Mouse (Mus musculus): ENCODE measurements around the gene Tmcc1. TPM values are rescaled to one million over a fixed set of nuclear protein-coding genes. Genes with fewer than 3 reads are reported as not detected.

Tmcc1 gene
- polyA plus RNA-seq, 1 experiment from 2014 or later = 11.8 TPM

DNA sequence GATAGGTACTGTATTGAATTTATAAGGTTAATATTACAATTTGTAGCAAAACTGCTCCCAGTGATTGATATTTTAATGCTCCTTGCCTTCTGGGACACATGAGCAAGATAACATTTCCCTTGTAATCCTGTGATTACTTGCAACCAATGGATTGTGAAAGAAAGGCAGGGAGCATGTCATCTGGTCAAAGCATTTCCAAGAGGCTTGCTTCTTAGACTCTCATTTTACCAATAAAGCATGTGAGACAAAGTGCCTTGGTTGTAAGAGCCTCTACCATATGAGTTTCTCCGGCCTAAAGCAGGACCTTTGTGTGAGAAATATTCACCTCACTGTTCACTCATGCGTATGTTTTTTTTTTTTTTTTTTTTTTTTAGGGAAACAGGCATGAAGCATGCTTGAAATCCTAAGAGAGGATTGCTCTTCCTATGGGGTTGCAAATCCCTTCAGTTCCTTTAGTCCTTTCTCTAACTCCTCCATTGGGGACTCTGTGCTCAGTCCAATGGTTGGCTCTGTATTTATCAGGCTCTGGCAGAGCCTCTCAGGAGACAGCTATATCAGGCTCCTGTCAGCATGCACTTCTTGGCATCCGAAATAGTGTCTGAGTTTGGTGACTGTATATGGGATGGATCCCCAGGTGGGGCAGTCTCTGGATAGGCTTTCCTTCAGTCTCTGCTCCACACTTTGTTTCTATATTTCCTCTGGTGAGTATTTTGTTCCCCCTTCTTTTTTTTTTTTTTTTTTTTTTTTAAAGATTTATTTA lies 134.6 kb downstream of the Tmcc1 start:
- Histone ChIP-seq H3K27me3 (replicated peaks; ENCODE audit: control insufficient read depth, insufficient read depth, low read length) (no peaks in the 10 kb centered on the region), H3K4me3 (ENCODE audit: low read depth, low read length) (no peak overlapping the region), H3K4me2 (ENCODE audit: low read length) (no peak overlapping the region), H3K4me1 (replicated peaks; ENCODE audit: control insufficient read depth, insufficient read depth, low read length) (no peaks in the 10 kb centered on the region), H3K27ac (ENCODE audit: low read depth) (no peak overlapping the region), H3K9me3 (ENCODE audit: control insufficient read depth, low read length) (no peaks in the 10 kb centered on the region), H3K36me3 (ENCODE audit: control insufficient read depth, insufficient read depth, low read length) (no peaks in the 10 kb centered on the region), H3K9ac (ENCODE audit: low read length) (no peak overlapping the region)
- no peak for DNase-seq (ENCODE audit: low spot score)
- 83% methylated on average over 3 of the region's 3 CpGs for WGBS
- no peak for ATAC-seq (replicated peaks; ENCODE audit: low FRiP score, low TSS enrichment, low read depth)

DNA sequence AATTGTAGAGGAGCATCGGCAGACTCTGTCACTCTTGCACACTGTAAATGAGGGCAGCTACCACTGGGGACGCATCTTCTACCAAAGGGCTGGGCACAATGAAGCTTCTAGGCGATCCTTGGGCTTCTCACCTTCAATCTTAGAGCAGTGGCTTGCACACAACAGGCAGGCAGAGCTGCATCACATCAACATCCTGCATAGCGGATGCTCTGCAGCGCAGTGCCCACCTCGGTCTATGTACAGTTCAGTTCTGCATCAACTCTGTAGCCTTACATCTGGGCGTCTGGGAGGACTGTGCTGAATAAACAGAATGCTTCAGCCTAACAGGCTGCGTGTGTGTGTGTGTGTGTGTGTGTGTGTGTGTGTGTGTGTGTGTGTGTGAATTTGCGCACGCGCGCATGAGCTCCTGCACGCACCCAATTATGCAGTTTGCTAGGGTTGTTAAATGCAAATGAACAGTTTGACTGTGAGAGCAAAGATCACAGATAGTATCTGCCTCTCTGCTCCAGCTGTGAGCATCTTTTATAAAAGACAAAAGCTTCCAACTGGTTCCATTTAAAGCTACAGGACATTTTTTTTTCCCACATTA lies 136.5 kb downstream of the Tmcc1 start:
- Histone ChIP-seq H3K27ac (ENCODE audit: low read depth) (no peak overlapping the region), H3K27me3 (replicated peaks; ENCODE audit: control insufficient read depth, insufficient read depth, low read length) (no peaks in the 10 kb centered on the region), H3K4me3 (ENCODE audit: low read depth, low read length) (no peak overlapping the region), H3K9me3 (ENCODE audit: control insufficient read depth, low read length) (no peaks in the 10 kb centered on the region), H3K4me1 (replicated peaks; ENCODE audit: control insufficient read depth, insufficient read depth, low read length) (no peaks in the 10 kb centered on the region), H3K4me2 (ENCODE audit: low read length) (no peak overlapping the region), H3K9ac (ENCODE audit: low read length) (no peak overlapping the region), H3K36me3 (ENCODE audit: control insufficient read depth, insufficient read depth, low read length) (no peaks in the 10 kb centered on the region)
- no peak for DNase-seq (ENCODE audit: low spot score)
- WGBS = 23% methylated on average over 13 of the region's 13 CpGs
- no peak for ATAC-seq (replicated peaks; ENCODE audit: low FRiP score, low TSS enrichment, low read depth)

DNA sequence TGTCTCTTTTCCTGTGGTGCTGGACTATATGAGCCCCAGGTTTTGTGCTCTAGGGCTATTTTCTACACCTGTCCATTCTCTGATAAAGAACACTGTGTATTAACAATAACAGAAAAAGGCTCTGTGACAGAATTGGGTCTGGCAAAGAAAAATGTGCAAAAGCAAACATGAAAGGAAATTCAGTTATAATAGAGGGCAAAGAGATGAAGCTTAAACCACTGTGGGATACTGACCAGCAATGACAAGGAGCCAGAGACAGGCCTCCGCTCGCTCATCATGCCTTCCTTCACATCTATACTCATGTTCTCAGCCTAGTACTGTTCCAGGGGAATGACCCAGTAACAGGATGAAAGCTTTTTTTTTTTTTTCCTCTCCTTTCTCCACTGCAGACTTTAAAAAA lies 137.5 kb downstream of the Tmcc1 start:
- 90% methylated on average over 2 of the region's 2 CpGs for WGBS
- no peak overlapping the region for H3K9ac ChIP-seq (ENCODE audit: low read length)
- no peak overlapping the region for H3K4me2 ChIP-seq (ENCODE audit: low read length)
- no peaks in the 10 kb centered on the region for H3K36me3 ChIP-seq (ENCODE audit: control insufficient read depth, insufficient read depth, low read length)
- no peaks in the 10 kb centered on the region for H3K27me3 ChIP-seq (replicated peaks; ENCODE audit: control insufficient read depth, insufficient read depth, low read length)
- H3K9me3 ChIP-seq (ENCODE audit: control insufficient read depth, low read length) = no peaks in the 10 kb centered on the region
- no peak overlapping the region for H3K4me3 ChIP-seq (ENCODE audit: low read depth, low read length)
- H3K27ac ChIP-seq (ENCODE audit: low read depth) = no peak overlapping the region
- DNase-seq (ENCODE audit: low spot score) (no peak), ATAC-seq (replicated peaks; ENCODE audit: low FRiP score, low TSS enrichment, low read depth) (no peak)
- no peaks in the 10 kb centered on the region for H3K4me1 ChIP-seq (replicated peaks; ENCODE audit: control insufficient read depth, insufficient read depth, low read length)

DNA sequence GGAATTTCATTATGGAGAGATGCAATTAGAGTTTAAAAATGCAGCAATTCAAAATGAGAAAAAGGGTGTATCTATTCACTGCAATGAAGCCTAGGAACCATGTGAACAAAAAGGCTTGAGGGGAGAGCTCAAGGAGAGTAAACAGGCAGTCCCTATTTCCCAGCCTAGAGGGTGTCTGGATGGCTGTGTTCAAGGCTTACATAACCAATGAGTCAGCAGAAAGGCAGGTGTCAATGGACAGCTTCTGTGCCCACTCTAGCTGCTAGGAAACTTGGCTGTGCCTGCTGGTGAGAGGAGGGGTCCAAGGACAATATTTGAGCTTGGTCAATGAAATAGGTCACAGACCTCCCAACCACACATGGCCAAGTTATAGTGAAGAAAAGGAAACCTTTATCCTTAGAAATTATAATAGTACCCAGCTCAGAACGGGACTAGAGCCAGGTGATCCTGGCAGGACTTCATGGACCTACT lies 138.2 kb downstream of the Tmcc1 start:
- Histone ChIP-seq H3K36me3 (ENCODE audit: control insufficient read depth, insufficient read depth, low read length) (no peaks in the 10 kb centered on the region), H3K9ac (ENCODE audit: low read length) (no peak overlapping the region), H3K4me2 (ENCODE audit: low read length) (no peak overlapping the region), H3K27me3 (replicated peaks; ENCODE audit: control insufficient read depth, insufficient read depth, low read length) (no peaks in the 10 kb centered on the region), H3K4me1 (replicated peaks; ENCODE audit: control insufficient read depth, insufficient read depth, low read length) (no peaks in the 10 kb centered on the region), H3K27ac (ENCODE audit: low read depth) (no peak overlapping the region), H3K9me3 (ENCODE audit: control insufficient read depth, low read length) (no peaks in the 10 kb centered on the region), H3K4me3 (ENCODE audit: low read depth, low read length) (no peak overlapping the region)
- no peak for DNase-seq (ENCODE audit: low spot score)
- no peak for ATAC-seq (replicated peaks; ENCODE audit: low FRiP score, low TSS enrichment, low read depth)
- WGBS = 93% methylated on average over 1 of the region's 1 CpGs

DNA sequence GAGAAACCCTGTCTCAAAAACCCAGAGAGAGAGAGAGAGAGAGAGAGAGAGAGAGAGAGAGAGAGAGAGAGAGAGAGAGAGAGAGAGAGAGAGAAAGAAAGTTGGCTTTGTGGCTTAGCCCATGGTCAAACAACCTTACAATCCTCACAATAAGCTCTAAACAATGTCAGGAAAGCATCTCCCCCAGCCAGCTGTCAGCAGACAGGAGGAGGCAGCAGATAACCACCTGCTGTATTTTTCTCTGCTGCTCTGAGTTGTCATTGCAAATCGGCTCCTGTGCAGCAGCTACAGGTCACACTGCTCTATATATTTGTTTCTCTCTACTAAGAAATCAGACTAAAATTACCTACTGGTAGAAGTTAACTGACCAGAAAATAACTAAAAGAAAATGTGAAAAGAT lies 145.4 kb downstream of the Tmcc1 start:
- DNase-seq (ENCODE audit: low spot score) = no peak
- WGBS = 63% methylated on average over 1 of the region's 1 CpGs

DNA sequence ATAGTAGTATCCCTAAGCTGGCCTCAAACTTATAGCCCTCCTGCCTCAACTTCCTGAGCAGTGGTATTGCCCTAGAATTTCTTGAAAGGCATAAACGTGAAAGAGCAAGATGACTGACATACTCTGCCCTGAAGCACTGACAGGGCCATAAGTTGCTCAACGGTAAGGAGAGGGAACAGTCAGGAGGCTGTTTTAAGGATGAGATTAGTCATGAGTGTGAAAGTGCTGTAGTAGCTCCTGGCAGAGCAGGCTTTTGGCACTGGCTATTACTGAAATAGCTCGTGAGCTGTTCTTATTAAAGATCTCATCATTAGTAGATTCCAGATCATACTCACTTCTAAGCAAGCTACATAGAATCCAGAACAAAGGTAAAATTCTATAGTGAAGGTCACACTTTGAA lies 145.9 kb downstream of the Tmcc1 start:
- Histone ChIP-seq H3K4me3 (ENCODE audit: low read depth, low read length) (no peak overlapping the region), H3K4me2 (ENCODE audit: low read length) (no peak overlapping the region), H3K9me3 (ENCODE audit: control insufficient read depth, low read length) (0 out of 2 replicates have a peak, but pooled peaks cover 4% of the 10 kb centered on the region), H3K36me3 (ENCODE audit: control insufficient read depth, insufficient read depth, low read length) (peaks cover 8% of the 10 kb centered on the region; the same call in 1 of the 2 replicates), H3K9ac (ENCODE audit: low read length) (no peak overlapping the region), H3K27ac (ENCODE audit: low read depth) (no peak overlapping the region), H3K4me1 (replicated peaks; ENCODE audit: control insufficient read depth, insufficient read depth, low read length) (no peaks in the 10 kb centered on the region), H3K27me3 (replicated peaks; ENCODE audit: control insufficient read depth, insufficient read depth, low read length) (no peaks in the 10 kb centered on the region)
- no peak for ATAC-seq (replicated peaks; ENCODE audit: low FRiP score, low TSS enrichment, low read depth)
- 81% methylated on average over 3 of the region's 3 CpGs for WGBS
- no peak for DNase-seq (ENCODE audit: low spot score)

More for the DNA sequence above, 145.4 kb downstream of the Tmcc1 start:
- Histone ChIP-seq H3K4me3 (ENCODE audit: low read depth, low read length) (no peak overlapping the region), H3K36me3 (ENCODE audit: control insufficient read depth, insufficient read depth, low read length) (peaks cover 7% of the 10 kb centered on the region; the same call in 1 of the 2 replicates), H3K9ac (ENCODE audit: low read length) (no peak overlapping the region), H3K4me2 (ENCODE audit: low read length) (no peak overlapping the region), H3K27ac (ENCODE audit: low read depth) (no peak overlapping the region), H3K4me1 (replicated peaks; ENCODE audit: control insufficient read depth, insufficient read depth, low read length) (no peaks in the 10 kb centered on the region), H3K9me3 (ENCODE audit: control insufficient read depth, low read length) (0 out of 2 replicates have a peak, but pooled peaks cover under 1% of the 10 kb centered on the region), H3K27me3 (replicated peaks; ENCODE audit: control insufficient read depth, insufficient read depth, low read length) (no peaks in the 10 kb centered on the region)
- no peak for ATAC-seq (replicated peaks; ENCODE audit: low FRiP score, low TSS enrichment, low read depth)

DNA sequence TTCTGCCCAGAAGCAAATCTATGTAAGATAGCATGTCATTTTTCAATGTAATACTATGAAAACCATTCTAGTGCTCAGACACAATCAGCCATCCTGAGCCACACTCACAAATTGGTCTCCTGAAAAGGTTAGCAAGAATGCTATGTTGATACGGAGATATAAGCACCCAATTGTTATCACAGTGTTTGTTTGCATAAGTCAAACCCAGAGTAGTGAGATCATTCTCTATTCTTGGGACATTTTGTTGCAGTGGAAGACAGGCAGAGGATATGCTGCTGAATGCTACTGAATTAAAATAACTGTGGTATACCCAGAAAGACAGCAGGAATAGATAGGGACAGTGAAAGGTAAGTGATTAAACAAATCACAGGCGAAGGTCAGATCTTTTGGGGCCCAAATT lies 149.2 kb downstream of the Tmcc1 start:
- H3K27ac ChIP-seq (ENCODE audit: low read depth) = no peak overlapping the region

DNA sequence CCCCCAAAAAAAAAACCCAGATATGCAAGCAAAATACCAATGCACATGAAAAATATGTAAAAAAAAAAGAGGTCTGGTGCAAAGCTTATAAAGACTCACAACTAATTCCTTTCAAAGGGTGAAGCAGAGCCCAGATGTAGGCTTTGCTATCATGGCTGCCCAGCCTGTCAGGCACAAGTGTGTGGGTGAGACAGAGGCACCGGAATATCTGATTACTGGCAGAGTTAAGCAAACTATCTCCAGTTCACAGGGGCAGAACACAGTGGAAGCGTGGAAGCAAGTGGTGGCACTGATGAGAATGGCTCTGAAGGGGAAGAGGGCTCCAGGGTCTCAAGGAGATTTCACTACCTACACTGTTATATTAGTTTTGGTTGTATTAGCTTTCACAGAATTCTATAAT lies 155.1 kb downstream of the Tmcc1 start:
- 90% methylated on average over 2 of the region's 2 CpGs for WGBS
- Histone ChIP-seq H3K9me3 (ENCODE audit: control insufficient read depth, low read length) (0 out of 2 replicates have a peak, but pooled peaks cover 4% of the 10 kb centered on the region), H3K9ac (ENCODE audit: low read length) (no peak overlapping the region), H3K4me1 (replicated peaks; ENCODE audit: control insufficient read depth, insufficient read depth, low read length) (no peaks in the 10 kb centered on the region), H3K36me3 (ENCODE audit: control insufficient read depth, insufficient read depth, low read length) (peaks cover 9% of the 10 kb centered on the region; the same call in 1 of the 2 replicates), H3K4me3 (ENCODE audit: low read depth, low read length) (no peak overlapping the region), H3K4me2 (ENCODE audit: low read length) (no peak overlapping the region), H3K27ac (ENCODE audit: low read depth) (no peak overlapping the region), H3K27me3 (replicated peaks; ENCODE audit: control insufficient read depth, insufficient read depth, low read length) (no peaks in the 10 kb centered on the region)
- DNase-seq (ENCODE audit: low spot score) = no peak
- ATAC-seq (replicated peaks; ENCODE audit: low FRiP score, low TSS enrichment, low read depth) = no peak

More for the DNA sequence above, 149.2 kb downstream of the Tmcc1 start:
- 64% methylated on average over 2 of the region's 2 CpGs for whole genome bisulfite sequencing
- Histone ChIP-seq H3K9me3 (ENCODE audit: control insufficient read depth, low read length) (0 out of 2 replicates have a peak, but pooled peaks cover 4% of the 10 kb centered on the region), H3K27me3 (replicated peaks; ENCODE audit: control insufficient read depth, insufficient read depth, low read length) (no peaks in the 10 kb centered on the region), H3K36me3 (ENCODE audit: control insufficient read depth, insufficient read depth, low read length) (peaks cover 13% of the 10 kb centered on the region; the same call in 1 of the 2 replicates), H3K4me3 (ENCODE audit: low read depth, low read length) (no peak overlapping the region), H3K9ac (ENCODE audit: low read length) (no peak overlapping the region), H3K4me1 (replicated peaks; ENCODE audit: control insufficient read depth, insufficient read depth, low read length) (no peaks in the 10 kb centered on the region), H3K4me2 (ENCODE audit: low read length) (no peak overlapping the region)
- ATAC-seq (replicated peaks; ENCODE audit: low FRiP score, low TSS enrichment, low read depth) (no peak), DNase-seq (ENCODE audit: low spot score) (no peak)

All from intestine, embryonic 14.5 days (tissue).